Mouse (Mus musculus): ENCODE measurements around the gene Tmem213. TPM values are rescaled to one million over a fixed set of nuclear protein-coding genes. Genes with fewer than 3 reads are reported as not detected.

Tmem213 gene
- total and polyA plus RNA-seq, 2 experiments from 2014 or later, result not detected

- H3K4me3 ChIP-seq (ENCODE audit: low read length), result no peak overlapping the region
- no peak for TF ChIP-seq CTCF (IDR thresholded peaks at IDR 0.05; ENCODE audit: low read depth)
- H3K4me2 ChIP-seq (ENCODE audit: low read depth, low read length), result no peak overlapping the region
- 81% methylated on average over 5 of the region's 5 CpGs for WGBS
- H3K4me1 ChIP-seq (ENCODE audit: insufficient read depth, low read length), result 0 out of 2 replicates have a peak, but pooled peaks cover 3% of the 10 kb centered on the region
- H3K9ac ChIP-seq (replicated peaks; ENCODE audit: low read length), result no peak overlapping the region
- H3K27me3 ChIP-seq (ENCODE audit: insufficient read depth, low read length), result no peaks in the 10 kb centered on the region
- no peak for ATAC-seq
- H3K9me3 ChIP-seq (ENCODE audit: low read length), result no peaks in the 10 kb centered on the region
- no peak for DNase-seq (ENCODE audit: low spot score)
- peak overlapping the region; percentile 12; the same call in 1 of the 2 replicates for H3K27ac ChIP-seq
- H3K36me3 ChIP-seq (ENCODE audit: insufficient read depth, low read length), result peaks cover 35% of the 10 kb centered on the region; the same call in 1 of the 2 replicates
Measured at GRCm38 (mm10) chr6:38147301-38147700, 38.2 kb downstream of the Tmem213 start.

GRCm38 (mm10) chr6:38148626-38149025, 39.6 kb downstream of the Tmem213 start:
- no peak for TF ChIP-seq CTCF (IDR thresholded peaks at IDR 0.05; ENCODE audit: low read depth)
- no peak overlapping the region for H3K4me3 ChIP-seq (ENCODE audit: low read length)
- peaks cover 27% of the 10 kb centered on the region; the same call in 1 of the 2 replicates for H3K36me3 ChIP-seq (ENCODE audit: insufficient read depth, low read length)
- H3K27ac ChIP-seq, result peak overlapping the region; percentile 65
- ATAC-seq, result peak; percentile 54
- peak; percentile 49 for DNase-seq (ENCODE audit: low spot score)
- 0 out of 2 replicates have a peak, but pooled peaks cover 3% of the 10 kb centered on the region for H3K4me1 ChIP-seq (ENCODE audit: insufficient read depth, low read length)
- no peak overlapping the region for H3K9ac ChIP-seq (replicated peaks; ENCODE audit: low read length)
- H3K4me2 ChIP-seq (ENCODE audit: low read depth, low read length), result no peak overlapping the region
- H3K27me3 ChIP-seq (ENCODE audit: insufficient read depth, low read length), result no peaks in the 10 kb centered on the region
- WGBS, result 73% methylated on average over 10 of the region's 10 CpGs
- H3K9me3 ChIP-seq (ENCODE audit: low read length), result no peaks in the 10 kb centered on the region

- Histone ChIP-seq H3K4me3 (ENCODE audit: low read length) (no peak overlapping the region), H3K9me3 (ENCODE audit: low read length) (no peaks in the 10 kb centered on the region), H3K27me3 (ENCODE audit: insufficient read depth, low read length) (no peaks in the 10 kb centered on the region), H3K36me3 (ENCODE audit: insufficient read depth, low read length) (peaks cover 27% of the 10 kb centered on the region; the same call in 1 of the 2 replicates), H3K4me2 (ENCODE audit: low read depth, low read length) (no peak overlapping the region), H3K4me1 (ENCODE audit: insufficient read depth, low read length) (no peaks in the 10 kb centered on the region), H3K9ac (replicated peaks; ENCODE audit: low read length) (no peak overlapping the region), H3K27ac (no peak overlapping the region)
- DNase-seq (ENCODE audit: low spot score) (no peak), ATAC-seq (no peak)
- WGBS, result 88% methylated on average over 19 of the region's 19 CpGs
- no peak for TF ChIP-seq CTCF (IDR thresholded peaks at IDR 0.05; ENCODE audit: low read depth)
Measured at GRCm38 (mm10) chr6:38149483-38149882, 40.4 kb downstream of the Tmem213 start.

GRCm38 (mm10) chr6:38152305-38152704, 43.2 kb downstream of the Tmem213 start:
- 92% methylated on average over 11 of the region's 11 CpGs for WGBS
- Histone ChIP-seq H3K4me2 (ENCODE audit: low read depth, low read length) (no peak overlapping the region), H3K27ac (no peak overlapping the region), H3K9ac (replicated peaks; ENCODE audit: low read length) (no peak overlapping the region), H3K4me1 (ENCODE audit: insufficient read depth, low read length) (no peaks in the 10 kb centered on the region), H3K36me3 (ENCODE audit: insufficient read depth, low read length) (peaks cover 15% of the 10 kb centered on the region; the same call in 1 of the 2 replicates), H3K9me3 (ENCODE audit: low read length) (no peaks in the 10 kb centered on the region), H3K4me3 (ENCODE audit: low read length) (no peak overlapping the region), H3K27me3 (ENCODE audit: insufficient read depth, low read length) (no peaks in the 10 kb centered on the region)
- TF ChIP-seq CTCF (IDR thresholded peaks at IDR 0.05; ENCODE audit: low read depth), result no peak
- no peak for DNase-seq (ENCODE audit: low spot score)
- no peak for ATAC-seq

- peaks cover 7% of the 10 kb centered on the region; the same call in 1 of the 2 replicates for H3K36me3 ChIP-seq (ENCODE audit: insufficient read depth, low read length)
- ATAC-seq, result no peak
- no peak overlapping the region for H3K9ac ChIP-seq (replicated peaks; ENCODE audit: low read length)
- no peak overlapping the region for H3K4me2 ChIP-seq (ENCODE audit: low read depth, low read length)
- H3K4me1 ChIP-seq (ENCODE audit: insufficient read depth, low read length), result peaks cover 2% of the 10 kb centered on the region; the same call in 1 of the 2 replicates
- 0 out of 2 replicates have a peak, but pooled peaks have one; percentile 28 for TF ChIP-seq CTCF (IDR thresholded peaks at IDR 0.05; ENCODE audit: low read depth)
- H3K27me3 ChIP-seq (ENCODE audit: insufficient read depth, low read length), result no peaks in the 10 kb centered on the region
- H3K4me3 ChIP-seq (ENCODE audit: low read length), result no peak overlapping the region
- H3K9me3 ChIP-seq (ENCODE audit: low read length), result no peaks in the 10 kb centered on the region
- 95% methylated on average over 5 of the region's 5 CpGs for WGBS
- no peak overlapping the region for H3K27ac ChIP-seq
- no peak for DNase-seq (ENCODE audit: low spot score)
Measured at GRCm38 (mm10) chr6:38156204-38156603, 47.1 kb downstream of the Tmem213 start.

- ATAC-seq, result no peak
- Histone ChIP-seq H3K36me3 (ENCODE audit: insufficient read depth, low read length) (peaks cover 7% of the 10 kb centered on the region; the same call in 1 of the 2 replicates), H3K27me3 (ENCODE audit: insufficient read depth, low read length) (no peaks in the 10 kb centered on the region), H3K9me3 (ENCODE audit: low read length) (no peaks in the 10 kb centered on the region), H3K4me1 (ENCODE audit: insufficient read depth, low read length) (peaks cover 2% of the 10 kb centered on the region; the same call in 1 of the 2 replicates), H3K4me3 (ENCODE audit: low read length) (no peak overlapping the region), H3K27ac (no peak overlapping the region), H3K9ac (replicated peaks; ENCODE audit: low read length) (no peak overlapping the region), H3K4me2 (ENCODE audit: low read depth, low read length) (no peak overlapping the region)
- no peak for DNase-seq (ENCODE audit: low spot score)
- 0 out of 2 replicates have a peak, but pooled peaks have one; percentile 7 for TF ChIP-seq CTCF (IDR thresholded peaks at IDR 0.05; ENCODE audit: low read depth)
- 39% methylated on average over 16 of the region's 16 CpGs for WGBS
Measured at GRCm38 (mm10) chr6:38157925-38158324, 48.9 kb downstream of the Tmem213 start.

- no peak overlapping the region for H3K27ac ChIP-seq
- TF ChIP-seq CTCF (IDR thresholded peaks at IDR 0.05; ENCODE audit: low read depth), result no peak
- DNase-seq (ENCODE audit: low spot score), result no peak
- peaks cover 2% of the 10 kb centered on the region; the same call in 1 of the 2 replicates for H3K4me1 ChIP-seq (ENCODE audit: insufficient read depth, low read length)
- WGBS, result 80% methylated on average over 4 of the region's 4 CpGs
- H3K4me2 ChIP-seq (ENCODE audit: low read depth, low read length), result no peak overlapping the region
- peaks cover 3% of the 10 kb centered on the region; the same call in 1 of the 2 replicates for H3K36me3 ChIP-seq (ENCODE audit: insufficient read depth, low read length)
- H3K9ac ChIP-seq (replicated peaks; ENCODE audit: low read length), result no peak overlapping the region
- no peak for ATAC-seq
- H3K27me3 ChIP-seq (ENCODE audit: insufficient read depth, low read length), result no peaks in the 10 kb centered on the region
- no peak overlapping the region for H3K4me3 ChIP-seq (ENCODE audit: low read length)
- H3K9me3 ChIP-seq (ENCODE audit: low read length), result no peaks in the 10 kb centered on the region
Measured at GRCm38 (mm10) chr6:38159576-38159975, 50.5 kb downstream of the Tmem213 start.
